Mouse (Mus musculus): ENCODE data around the gene Ttc9b. TPM values are rescaled to one million over a fixed set of nuclear protein-coding genes. Genes with fewer than 3 reads are reported as not detected.

Ttc9b gene
- polyA plus RNA-seq, 1 experiment = not detected

DNA sequence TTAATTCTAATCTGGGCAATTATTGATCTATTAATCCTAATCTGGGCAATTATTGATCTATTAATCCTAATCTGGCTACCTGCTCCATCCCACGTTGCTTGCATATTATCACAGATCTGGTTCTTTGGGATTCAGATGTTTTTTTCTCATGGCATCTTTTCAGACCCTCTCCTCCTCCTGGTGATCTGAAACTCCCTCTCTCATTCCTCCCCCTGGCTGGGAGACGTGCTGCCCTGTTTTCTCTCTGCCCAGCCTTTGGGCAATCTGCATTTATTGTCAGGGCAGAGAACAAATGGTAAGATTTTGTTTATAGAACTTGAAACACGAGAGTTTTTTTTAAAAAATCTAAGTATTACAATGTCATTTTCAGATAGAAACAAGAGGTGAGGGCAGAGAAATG is 34.1 kb downstream of the Ttc9b start:
- Histone ChIP-seq H3K4me1 (ENCODE audit: control insufficient read depth, insufficient read depth, low read length) (no peaks in the 10 kb centered on the region), H3K9ac (ENCODE audit: low read depth, poor library complexity, severe bottlenecking) (peak overlapping the region; percentile 76; the same call in 1 of the 2 replicates), H3K27ac (ENCODE audit: insufficient read depth, low read length) (no peak overlapping the region), H3K36me3 (ENCODE audit: control insufficient read depth, insufficient read depth, low read length, poor library complexity, severe bottlenecking) (no peaks in the 10 kb centered on the region), H3K9me3 (replicated peaks; ENCODE audit: control insufficient read depth, insufficient read depth, low read length, poor library complexity, severe bottlenecking) (no peaks in the 10 kb centered on the region), H3K4me3 (ENCODE audit: low read depth, low read length) (no peak overlapping the region), H3K27me3 (ENCODE audit: control insufficient read depth, insufficient read depth, low read length, poor library complexity, severe bottlenecking) (no peaks in the 10 kb centered on the region)
- TF ChIP-seq CTCF (IDR thresholded peaks at IDR 0.05; ENCODE audit: low read depth, low read length) (no peak), EP300 (IDR thresholded peaks at IDR 0.05; ENCODE audit: insufficient read depth, low read depth, low read length) (no peak), POLR2A (IDR thresholded peaks at IDR 0.05; ENCODE audit: insufficient read depth, low read length) (no peak)

GRCm38 (mm10) chr7:27688246-27688788 is 34.6 kb downstream of the Ttc9b start:
- H3K9me3 ChIP-seq (replicated peaks; ENCODE audit: control insufficient read depth, insufficient read depth, low read length, poor library complexity, severe bottlenecking) = no peaks in the 10 kb centered on the region
- no peaks in the 10 kb centered on the region for H3K36me3 ChIP-seq (ENCODE audit: control insufficient read depth, insufficient read depth, low read length, poor library complexity, severe bottlenecking)
- TF ChIP-seq CTCF (IDR thresholded peaks at IDR 0.05; ENCODE audit: low read depth, low read length) (no peak), POLR2A (IDR thresholded peaks at IDR 0.05; ENCODE audit: insufficient read depth, low read length) (no peak), EP300 (IDR thresholded peaks at IDR 0.05; ENCODE audit: insufficient read depth, low read depth, low read length) (no peak)
- no peaks in the 10 kb centered on the region for H3K27me3 ChIP-seq (ENCODE audit: control insufficient read depth, insufficient read depth, low read length, poor library complexity, severe bottlenecking)
- no peak overlapping the region for H3K27ac ChIP-seq (ENCODE audit: insufficient read depth, low read length)
- H3K4me1 ChIP-seq (ENCODE audit: control insufficient read depth, insufficient read depth, low read length) = no peaks in the 10 kb centered on the region
- peak overlapping the region; percentile 76 for H3K9ac ChIP-seq (ENCODE audit: low read depth, poor library complexity, severe bottlenecking)
- peak overlapping the region; percentile 34; the same call in 1 of the 2 replicates for H3K4me3 ChIP-seq (ENCODE audit: low read depth, low read length)

GRCm38 (mm10) chr7:27688815-27689612 is 35.3 kb downstream of the Ttc9b start, which contains the start of gene Zfp607b:
Gene Zfp607b (plus strand): TSS chr7:27689340.
- TF ChIP-seq EP300 (IDR thresholded peaks at IDR 0.05; ENCODE audit: insufficient read depth, low read depth, low read length) (peak; percentile 50; the same call in 1 of the 2 replicates), POLR2A (IDR thresholded peaks at IDR 0.05; ENCODE audit: insufficient read depth, low read length) (peak; percentile 65), CTCF (IDR thresholded peaks at IDR 0.05; ENCODE audit: low read depth, low read length) (no peak)
- peak within 1 kb of the TSS; percentile 67 for H3K4me3 ChIP-seq (ENCODE audit: low read depth, low read length)
- no peaks in the 10 kb centered on the region for H3K27me3 ChIP-seq (ENCODE audit: control insufficient read depth, insufficient read depth, low read length, poor library complexity, severe bottlenecking)
- no peaks in the 10 kb centered on the region for H3K9me3 ChIP-seq (replicated peaks; ENCODE audit: control insufficient read depth, insufficient read depth, low read length, poor library complexity, severe bottlenecking)
- H3K9ac ChIP-seq (ENCODE audit: low read depth, poor library complexity, severe bottlenecking) = peak within 1 kb of the TSS; percentile 76
- H3K4me1 ChIP-seq (ENCODE audit: control insufficient read depth, insufficient read depth, low read length) = no peaks in the 10 kb centered on the region
- no peak within 1 kb of the TSS for H3K27ac ChIP-seq (ENCODE audit: insufficient read depth, low read length)
- no peaks in the 10 kb centered on the region for H3K36me3 ChIP-seq (ENCODE audit: control insufficient read depth, insufficient read depth, low read length, poor library complexity, severe bottlenecking)

GRCm38 (mm10) chr7:27691076-27691475 is 37.4 kb downstream of the Ttc9b start:
- H3K36me3 ChIP-seq (ENCODE audit: control insufficient read depth, insufficient read depth, low read length, poor library complexity, severe bottlenecking) = no peaks in the 10 kb centered on the region
- no peaks in the 10 kb centered on the region for H3K27me3 ChIP-seq (ENCODE audit: control insufficient read depth, insufficient read depth, low read length, poor library complexity, severe bottlenecking)
- no peak overlapping the region for H3K27ac ChIP-seq (ENCODE audit: insufficient read depth, low read length)
- no peaks in the 10 kb centered on the region for H3K9me3 ChIP-seq (replicated peaks; ENCODE audit: control insufficient read depth, insufficient read depth, low read length, poor library complexity, severe bottlenecking)
- H3K4me1 ChIP-seq (ENCODE audit: control insufficient read depth, insufficient read depth, low read length) = no peaks in the 10 kb centered on the region
- peak; percentile 93 for TF ChIP-seq CTCF (IDR thresholded peaks at IDR 0.05; ENCODE audit: low read depth, low read length)
- no peak for TF ChIP-seq EP300 (IDR thresholded peaks at IDR 0.05; ENCODE audit: insufficient read depth, low read depth, low read length)
- TF ChIP-seq POLR2A (IDR thresholded peaks at IDR 0.05; ENCODE audit: insufficient read depth, low read length) = no peak
- H3K4me3 ChIP-seq (ENCODE audit: low read depth, low read length) = no peak overlapping the region
- H3K9ac ChIP-seq (ENCODE audit: low read depth, poor library complexity, severe bottlenecking) = no peak overlapping the region

DNA sequence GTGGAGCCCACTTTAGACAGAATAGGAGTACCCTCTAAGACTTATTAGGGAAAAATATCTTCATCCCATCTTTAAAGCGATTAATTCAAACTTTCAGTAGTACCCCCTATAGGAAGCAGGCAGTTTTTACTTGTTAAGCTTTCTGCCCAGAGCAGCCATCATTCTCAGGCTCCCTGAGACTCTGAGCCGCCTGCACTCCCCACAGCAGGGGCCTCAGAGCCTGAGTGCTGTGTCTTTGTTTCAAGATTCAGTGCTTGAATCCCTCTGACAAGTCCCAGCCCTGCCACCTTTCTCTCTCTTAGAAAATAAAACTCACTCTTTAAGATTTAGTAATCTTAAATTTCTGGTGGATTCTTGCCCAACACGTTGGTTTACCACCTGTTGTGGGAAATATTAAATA is 43.0 kb downstream of the Ttc9b start:
- Histone ChIP-seq H3K36me3 (ENCODE audit: control insufficient read depth, insufficient read depth, low read length, poor library complexity, severe bottlenecking) (no peaks in the 10 kb centered on the region), H3K9me3 (replicated peaks; ENCODE audit: control insufficient read depth, insufficient read depth, low read length, poor library complexity, severe bottlenecking) (no peaks in the 10 kb centered on the region), H3K4me1 (ENCODE audit: control insufficient read depth, insufficient read depth, low read length) (no peaks in the 10 kb centered on the region), H3K9ac (ENCODE audit: low read depth, poor library complexity, severe bottlenecking) (no peak overlapping the region), H3K27me3 (ENCODE audit: control insufficient read depth, insufficient read depth, low read length, poor library complexity, severe bottlenecking) (no peaks in the 10 kb centered on the region), H3K4me3 (ENCODE audit: low read depth, low read length) (no peak overlapping the region), H3K27ac (ENCODE audit: insufficient read depth, low read length) (no peak overlapping the region)
- TF ChIP-seq POLR2A (IDR thresholded peaks at IDR 0.05; ENCODE audit: insufficient read depth, low read length) (no peak), CTCF (IDR thresholded peaks at IDR 0.05; ENCODE audit: low read depth, low read length) (no peak), EP300 (IDR thresholded peaks at IDR 0.05; ENCODE audit: insufficient read depth, low read depth, low read length) (no peak)

Other genes with a start within 250 kb of the Ttc9b start
- gene Sptbn4, start 206.2 kb upstream of the Ttc9b start, polyA plus RNA-seq (2011; ENCODE audit: insufficient read depth, insufficient read length, low read depth, missing spikeins) = 6.0 and 7.3 TPM in 2 replicates
- 44.1 and 44.3 TPM in 2 replicates for gene Blvrb, start 205.9 kb upstream of the Ttc9b start, polyA plus RNA-seq (2011; ENCODE audit: insufficient read depth, insufficient read length, low read depth, missing spikeins)
- gene Sertad3, start 180.1 kb upstream of the Ttc9b start, polyA plus RNA-seq (2011; ENCODE audit: insufficient read depth, insufficient read length, low read depth, missing spikeins) = 10.9 and 11.8 TPM in 2 replicates
- gene Sertad1, start 167.0 kb upstream of the Ttc9b start, polyA plus RNA-seq (2011; ENCODE audit: insufficient read depth, insufficient read length, low read depth, missing spikeins) = 8.0 and 8.9 TPM in 2 replicates
- 4.2 and 5.7 TPM in 2 replicates for gene Prx, start 154.6 kb upstream of the Ttc9b start, polyA plus RNA-seq (2011; ENCODE audit: insufficient read depth, insufficient read length, low read depth, missing spikeins)
- 1.4 and 1.5 TPM in 2 replicates for gene Hipk4, start 130.6 kb upstream of the Ttc9b start, polyA plus RNA-seq (2011; ENCODE audit: insufficient read depth, insufficient read length, low read depth, missing spikeins)
- gene Pld3, start 100.7 kb upstream of the Ttc9b start, polyA plus RNA-seq (2011; ENCODE audit: insufficient read depth, insufficient read length, low read depth, missing spikeins) = 50.8 and 72.8 TPM in 2 replicates
- gene 2310022A10Rik, start 100.7 kb upstream of the Ttc9b start, polyA plus RNA-seq (2011; ENCODE audit: insufficient read depth, insufficient read length, low read depth, missing spikeins) = 36.1 and 36.7 TPM in 2 replicates
- gene Akt2, start 62.4 kb upstream of the Ttc9b start, polyA plus RNA-seq (2011; ENCODE audit: insufficient read depth, insufficient read length, low read depth, missing spikeins) = 38.7 and 39.8 TPM in 2 replicates
- gene Map3k10, start 20.7 kb downstream of the Ttc9b start, polyA plus RNA-seq (2011; ENCODE audit: insufficient read depth, insufficient read length, low read depth, missing spikeins) = 13.5 and 16.5 TPM in 2 replicates
- 1.6 and 1.8 TPM in 2 replicates for gene Zfp607b, start 35.4 kb downstream of the Ttc9b start, polyA plus RNA-seq (2011; ENCODE audit: insufficient read depth, insufficient read length, low read depth, missing spikeins)
- 18.5 and 24.0 TPM in 2 replicates for gene Zfp60, start 77.5 kb downstream of the Ttc9b start, polyA plus RNA-seq (2011; ENCODE audit: insufficient read depth, insufficient read length, low read depth, missing spikeins)
- 7.3 and 9.3 TPM in 2 replicates for gene Zfp626, start 153.3 kb downstream of the Ttc9b start, polyA plus RNA-seq (2011; ENCODE audit: insufficient read depth, insufficient read length, low read depth, missing spikeins)
- 7.0 and 7.7 TPM in 2 replicates for gene Zfp59, start 184.7 kb downstream of the Ttc9b start, polyA plus RNA-seq (2011; ENCODE audit: insufficient read depth, insufficient read length, low read depth, missing spikeins)
- 1.8 and 2.0 TPM in 2 replicates for gene Zfp607a, start 203.6 kb downstream of the Ttc9b start, polyA plus RNA-seq (2011; ENCODE audit: insufficient read depth, insufficient read length, low read depth, missing spikeins)